Mouse (Mus musculus) kidney, adult 2 months (tissue): ENCODE data around the gene Hspa1a.

ENCODE experiments used
- CTCF ChIP-seq: fragments of 200-500 bp; conservative IDR thresholded peaks from 2 replicates; pipeline ENCODE4 v1.5.1; 2011; ENCODE audit warnings: low read depth, mild to moderate bottlenecking, control low read depth, low read length, moderate library complexity, mixed read lengths; ENCODE audit not compliant: insufficient read depth, insufficient read length
- POLR2A ChIP-seq: fragments of 200-500 bp; IDR thresholded peaks from one replicate; pipeline ENCODE4 v1.6.1; 2011; ENCODE audit warnings: low read depth, low read length, control low read depth

GRCm38 (mm10) chr17:34959881-34960515, 12.0 kb downstream of the Hspa1a start:
- TF ChIP-seq POLR2A (no peak), CTCF (no peak)
